Mouse (Mus musculus): ENCODE results near the gene Bmf. TPM values are rescaled to one million over a fixed set of nuclear protein-coding genes. Genes with fewer than 3 reads are reported as not detected.

Bmf gene
- polyA plus RNA-seq, 1 experiment from 2014 or later: 4.1 TPM

DNA sequence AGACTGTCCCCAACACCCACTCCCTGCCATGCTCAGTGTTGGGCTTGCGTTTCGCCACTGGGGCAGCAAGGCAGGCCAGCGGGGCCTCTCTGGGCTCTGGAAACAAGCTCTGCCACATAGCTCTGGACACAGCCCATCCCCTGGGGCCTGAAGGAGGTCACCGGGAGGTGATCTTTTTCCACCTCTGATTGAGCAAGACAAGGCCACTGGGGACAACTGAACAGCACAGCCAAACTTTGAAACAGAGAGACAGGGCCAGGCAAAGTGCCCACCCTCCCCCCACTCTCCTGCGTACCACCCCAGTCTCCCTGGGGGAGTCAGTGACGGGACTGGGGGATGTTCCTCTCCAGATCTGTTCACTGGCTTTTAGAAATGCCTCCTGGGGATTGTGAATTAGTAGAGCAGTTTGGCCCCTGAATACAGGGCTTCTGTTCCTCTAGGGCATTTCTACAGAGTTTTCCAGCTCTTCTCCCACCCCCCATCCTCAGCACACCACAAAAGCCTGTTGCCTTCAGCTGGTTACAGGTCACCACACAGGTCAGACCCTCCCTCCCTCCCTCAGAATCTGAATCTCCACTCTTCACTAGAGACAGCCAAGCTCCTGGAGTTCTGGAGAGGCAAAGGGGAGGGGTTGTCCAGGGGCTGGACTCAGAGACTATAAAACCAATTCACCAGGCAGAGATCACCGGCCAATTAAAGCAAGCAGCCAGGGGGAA, 19.9 kb downstream of the Bmf start:
- ATAC-seq (ENCODE audit: insufficient number of reproducible peaks, insufficient read depth, low FRiP score, low TSS enrichment, low read depth): no peak
- peaks cover 8% of the 10 kb centered on the region for H3K36me3 ChIP-seq
- no peaks in the 10 kb centered on the region for H3K9me3 ChIP-seq
- peak overlapping the region; percentile 40; the same call in 1 of the 2 replicates for H3K9ac ChIP-seq
- WGBS: 8% methylated on average over 7 of the region's 7 CpGs
- H3K4me1 ChIP-seq: peaks cover 54% of the 10 kb centered on the region
- H3K27me3 ChIP-seq: no peaks in the 10 kb centered on the region
- H3K4me3 ChIP-seq: no peak overlapping the region
- H3K4me2 ChIP-seq: no peak overlapping the region
- H3K27ac ChIP-seq: peak overlapping the region; percentile 51; the same call in 1 of the 2 replicates

DNA sequence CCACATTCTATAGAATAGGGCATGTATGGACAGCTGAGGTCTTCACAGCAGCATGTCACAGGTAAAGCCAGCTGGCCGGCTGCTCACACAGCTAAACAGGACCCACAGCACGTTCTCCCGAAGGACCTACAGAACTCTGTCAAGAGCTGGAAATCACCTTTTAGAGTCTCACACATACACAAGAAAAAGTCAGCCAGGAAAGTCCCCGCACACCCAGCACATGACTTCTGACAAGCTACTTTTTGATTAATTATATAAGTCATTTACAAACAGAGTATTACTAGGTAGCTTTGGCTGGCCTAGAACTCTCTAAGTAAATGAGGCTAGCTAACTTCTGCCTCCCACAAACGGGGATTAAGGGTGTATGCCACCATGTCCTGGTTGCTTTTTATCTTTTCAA, 22.9 kb downstream of the Bmf start:
- Histone ChIP-seq H3K4me2 (no peak overlapping the region), H3K4me1 (peaks cover 50% of the 10 kb centered on the region), H3K27ac (no peak overlapping the region), H3K4me3 (no peak overlapping the region), H3K36me3 (peaks cover 3% of the 10 kb centered on the region), H3K27me3 (no peaks in the 10 kb centered on the region), H3K9me3 (no peaks in the 10 kb centered on the region), H3K9ac (no peak overlapping the region)
- WGBS: 84% methylated on average over 5 of the region's 5 CpGs
- ATAC-seq (ENCODE audit: insufficient number of reproducible peaks, insufficient read depth, low FRiP score, low TSS enrichment, low read depth): no peak

DNA sequence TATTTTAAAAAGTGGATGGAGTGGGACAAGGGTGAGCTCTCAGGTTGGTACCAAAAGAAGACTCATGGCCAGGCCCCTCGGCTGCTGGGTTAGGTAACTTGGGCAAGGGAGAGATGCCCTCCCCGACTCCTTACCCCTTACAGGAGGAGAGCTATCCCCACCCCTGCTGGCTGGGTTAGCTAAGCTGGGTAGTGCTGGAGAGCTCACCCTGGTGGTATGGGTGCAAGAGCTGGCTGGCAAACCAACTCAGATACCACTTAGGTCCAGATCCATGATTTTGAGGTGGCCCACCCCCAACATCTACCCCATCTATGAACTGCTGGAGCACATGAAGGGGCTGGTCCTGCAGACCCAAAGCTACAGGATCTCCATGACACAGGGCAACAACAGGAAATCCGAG, 24.7 kb downstream of the Bmf start:
- Histone ChIP-seq H3K36me3 (no peaks in the 10 kb centered on the region), H3K27ac (no peak overlapping the region), H3K4me2 (no peak overlapping the region), H3K4me1 (peaks cover 45% of the 10 kb centered on the region), H3K9me3 (no peaks in the 10 kb centered on the region), H3K27me3 (no peaks in the 10 kb centered on the region), H3K4me3 (no peak overlapping the region), H3K9ac (no peak overlapping the region)
- 78% methylated on average over 3 of the region's 3 CpGs for WGBS
- no peak for ATAC-seq (ENCODE audit: insufficient number of reproducible peaks, insufficient read depth, low FRiP score, low TSS enrichment, low read depth)

DNA sequence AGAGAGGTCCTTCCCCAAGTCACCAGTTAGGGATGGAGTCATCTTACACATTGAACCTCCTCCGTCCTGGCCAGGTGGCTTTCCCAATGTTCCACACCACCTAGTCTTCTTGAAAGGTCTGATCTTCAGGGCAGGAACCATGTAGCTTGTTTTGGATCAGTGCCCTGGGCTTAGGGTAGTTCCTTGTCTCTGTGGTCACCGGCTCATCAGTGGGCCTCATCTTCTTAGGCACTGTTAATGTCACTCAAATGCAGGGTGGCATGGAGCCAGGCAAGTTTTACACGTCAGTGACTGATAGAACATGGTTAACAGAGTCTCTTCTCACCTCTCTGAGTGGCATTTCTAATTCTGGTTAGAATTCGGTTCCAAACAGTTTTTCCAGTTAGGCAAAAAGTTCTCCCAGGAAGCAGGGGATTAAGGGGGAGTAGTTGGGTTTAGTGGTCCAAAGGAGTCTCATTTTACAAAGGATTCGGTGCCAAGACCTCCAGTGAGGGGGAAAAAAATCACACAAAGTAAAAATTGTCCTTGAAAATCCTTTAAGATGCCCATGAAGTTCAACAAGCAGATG, 26.2 kb downstream of the Bmf start:
- no peaks in the 10 kb centered on the region for H3K27me3 ChIP-seq

DNA sequence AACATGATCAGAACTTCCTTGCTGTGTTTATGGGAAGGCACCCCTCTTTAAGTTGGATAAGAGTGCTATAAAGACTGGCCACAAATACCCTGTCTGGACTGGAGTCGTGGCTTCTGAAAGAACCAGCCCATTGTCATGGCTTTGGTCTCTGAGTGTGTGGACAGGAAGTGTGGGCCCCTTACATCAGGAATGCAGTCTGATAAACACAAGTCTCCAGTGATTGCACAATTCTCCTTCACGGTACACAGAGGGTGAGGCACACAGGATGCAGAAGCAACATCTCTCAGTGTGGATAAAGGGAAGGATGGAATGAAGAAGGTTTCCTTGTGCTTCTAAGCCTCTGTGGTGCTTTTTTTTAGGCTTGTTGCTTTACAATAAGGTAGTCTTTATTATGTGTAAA, 27.2 kb downstream of the Bmf start:
- no peak overlapping the region for H3K4me3 ChIP-seq
- H3K9ac ChIP-seq: no peak overlapping the region
- peaks cover 47% of the 10 kb centered on the region for H3K4me1 ChIP-seq
- H3K9me3 ChIP-seq: no peaks in the 10 kb centered on the region
- H3K4me2 ChIP-seq: no peak overlapping the region
- no peak for ATAC-seq (ENCODE audit: insufficient number of reproducible peaks, insufficient read depth, low FRiP score, low TSS enrichment, low read depth)
- no peaks in the 10 kb centered on the region for H3K36me3 ChIP-seq
- WGBS: 20% methylated on average over 2 of the region's 2 CpGs
- 0 out of 2 replicates have a peak overlapping the region, but pooled peaks have one; percentile 12 for H3K27ac ChIP-seq
- no peaks in the 10 kb centered on the region for H3K27me3 ChIP-seq

More for the DNA sequence above, 26.2 kb downstream of the Bmf start:
- no peaks in the 10 kb centered on the region for H3K36me3 ChIP-seq
- H3K4me1 ChIP-seq: peaks cover 47% of the 10 kb centered on the region
- no peak overlapping the region for H3K4me2 ChIP-seq
- no peak for ATAC-seq (ENCODE audit: insufficient number of reproducible peaks, insufficient read depth, low FRiP score, low TSS enrichment, low read depth)
- H3K4me3 ChIP-seq: no peak overlapping the region
- no peak overlapping the region for H3K9ac ChIP-seq
- peak overlapping the region; percentile 29; the same call in 1 of the 2 replicates for H3K27ac ChIP-seq
- no peaks in the 10 kb centered on the region for H3K9me3 ChIP-seq
- 34% methylated on average over 5 of the region's 5 CpGs for WGBS

DNA sequence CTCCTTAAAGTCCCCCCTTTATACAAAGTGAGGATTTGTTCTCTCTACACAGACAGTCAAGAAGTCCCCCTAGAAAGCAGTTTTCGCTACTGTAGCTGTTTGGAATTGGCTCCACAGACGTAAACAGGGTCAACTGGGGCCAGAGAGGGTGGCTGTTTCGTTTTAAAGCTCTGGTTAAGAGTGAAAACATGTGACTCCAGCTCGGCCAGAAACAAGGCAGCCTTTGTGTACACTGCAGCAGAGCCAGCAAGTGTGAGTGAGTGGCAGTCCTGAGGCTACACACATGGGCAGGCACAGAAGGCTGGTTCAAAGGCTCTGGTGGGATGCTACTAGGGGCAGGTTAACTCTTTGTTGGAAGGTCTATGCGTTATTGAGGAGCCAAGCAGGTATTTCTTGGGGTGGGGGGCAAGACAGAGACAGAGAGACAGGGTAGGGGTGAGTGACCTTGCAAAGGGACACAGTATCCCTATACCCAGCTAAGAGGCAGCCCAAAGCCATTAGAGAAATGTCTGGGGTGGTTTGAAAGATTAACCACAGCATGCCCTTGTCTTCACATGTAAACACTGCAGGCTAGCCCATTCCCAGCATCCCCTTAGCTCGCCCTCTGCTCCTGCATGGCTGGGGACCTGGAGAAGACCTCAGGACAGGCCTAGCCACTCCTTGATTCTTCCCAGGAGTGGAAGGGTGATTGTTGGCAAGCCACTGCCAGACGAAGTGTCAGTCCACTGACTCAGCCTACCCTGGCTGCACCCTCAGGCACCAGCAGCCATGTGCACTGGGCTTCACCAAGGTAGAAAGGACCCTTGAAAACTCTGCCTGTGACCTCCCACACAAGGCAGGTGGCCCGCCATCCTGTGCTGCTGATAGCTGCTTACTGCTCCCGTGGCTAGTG, 29.2 kb downstream of the Bmf start:
- H3K36me3 ChIP-seq: no peaks in the 10 kb centered on the region
- peak overlapping the region; percentile 84 for H3K27ac ChIP-seq
- peak overlapping the region; percentile 16; the same call in 1 of the 2 replicates for H3K9ac ChIP-seq
- peaks cover 47% of the 10 kb centered on the region for H3K4me1 ChIP-seq
- ATAC-seq (ENCODE audit: insufficient number of reproducible peaks, insufficient read depth, low FRiP score, low TSS enrichment, low read depth): peak; percentile 84
- H3K27me3 ChIP-seq: no peaks in the 10 kb centered on the region
- H3K4me2 ChIP-seq: no peak overlapping the region
- H3K9me3 ChIP-seq: no peaks in the 10 kb centered on the region
- H3K4me3 ChIP-seq: no peak overlapping the region
- 25% methylated on average over 9 of the region's 9 CpGs for WGBS

DNA sequence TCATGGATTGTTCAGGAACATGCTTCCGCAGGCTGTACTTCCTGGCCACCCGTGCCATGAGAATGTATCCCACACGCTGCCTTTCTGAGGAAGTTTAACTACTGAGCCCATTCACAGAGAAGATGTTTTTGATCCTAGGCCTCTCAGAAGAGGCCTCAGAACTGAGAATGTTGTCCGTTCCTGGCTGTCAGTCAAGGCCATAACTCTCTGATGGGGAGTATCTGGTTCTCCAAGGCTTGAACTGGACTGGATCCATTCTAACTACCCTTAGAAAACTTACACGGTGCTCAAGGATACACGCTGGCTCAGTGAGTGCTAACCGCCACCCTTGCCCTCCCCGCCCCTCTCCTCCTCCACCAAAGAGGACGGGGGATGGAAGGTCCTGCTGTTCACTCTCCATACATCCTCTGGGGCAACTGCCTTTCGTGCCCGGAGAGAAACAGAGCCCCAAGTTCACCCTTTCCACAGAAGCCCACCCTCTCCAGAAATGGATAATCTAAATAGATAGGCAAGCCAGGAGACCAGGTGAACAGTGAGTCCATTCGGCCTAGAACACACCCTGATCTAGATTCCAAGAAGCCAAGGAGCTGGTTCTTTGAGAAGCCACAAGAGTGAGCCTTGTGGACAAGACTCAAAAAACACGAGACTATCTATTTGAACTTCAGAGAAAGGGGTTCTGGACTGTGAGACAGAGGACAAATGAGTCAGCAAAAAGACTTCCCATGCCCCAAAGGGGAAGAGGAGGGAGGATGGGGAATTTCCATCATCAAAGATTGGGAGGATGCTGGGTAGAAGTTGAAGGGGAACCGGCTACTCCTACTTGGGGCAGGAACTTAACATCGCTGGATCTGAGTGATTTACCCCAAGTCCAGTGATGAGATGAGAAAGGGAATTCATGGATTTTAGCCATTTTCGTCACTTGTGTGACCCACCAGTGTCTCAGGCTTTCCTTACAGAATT, 36.8 kb downstream of the Bmf start:
- WGBS: 78% methylated on average over 16 of the region's 16 CpGs
- Histone ChIP-seq H3K4me3 (no peak overlapping the region), H3K4me2 (no peak overlapping the region), H3K36me3 (no peaks in the 10 kb centered on the region), H3K27ac (peak overlapping the region; percentile 39; the same call in 1 of the 2 replicates), H3K27me3 (no peaks in the 10 kb centered on the region), H3K9ac (no peak overlapping the region), H3K9me3 (no peaks in the 10 kb centered on the region), H3K4me1 (peaks cover 27% of the 10 kb centered on the region)
- ATAC-seq (ENCODE audit: insufficient number of reproducible peaks, insufficient read depth, low FRiP score, low TSS enrichment, low read depth): no peak

DNA sequence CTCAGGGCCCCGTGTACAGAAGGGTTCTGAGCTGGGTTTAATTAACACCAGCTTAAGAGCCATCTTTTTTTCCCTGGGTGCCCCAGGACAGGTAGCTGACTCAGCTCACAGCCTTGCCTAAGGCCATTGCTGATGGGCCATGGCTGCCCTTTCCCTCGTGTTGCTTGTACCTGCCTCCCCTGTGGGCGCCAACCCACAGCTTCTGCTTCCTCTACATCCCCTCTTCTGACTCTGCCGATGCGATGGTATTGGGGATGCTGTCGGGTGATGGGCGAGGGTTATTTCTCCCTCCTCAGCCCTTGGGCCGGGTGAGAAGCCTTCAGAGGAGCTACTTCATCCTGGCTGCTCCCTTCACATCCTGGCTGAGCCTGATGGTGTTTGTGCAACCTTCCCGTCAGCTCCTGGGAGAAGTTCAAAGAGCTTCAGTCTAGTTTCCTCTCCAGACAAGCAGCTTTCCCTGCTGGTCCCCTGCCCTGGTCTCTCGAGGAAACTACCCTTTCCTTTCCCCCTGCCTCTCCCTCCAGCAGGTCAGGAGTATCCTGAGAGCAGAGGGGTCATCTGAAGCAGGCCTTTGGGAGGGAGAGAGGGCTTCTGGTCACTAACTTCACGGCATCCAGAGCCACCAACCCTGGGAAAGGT, 37.6 kb downstream of the Bmf start:
- no peak overlapping the region for H3K4me2 ChIP-seq
- H3K4me1 ChIP-seq: peaks cover 27% of the 10 kb centered on the region
- 47% methylated on average over 11 of the region's 11 CpGs for WGBS
- no peaks in the 10 kb centered on the region for H3K36me3 ChIP-seq
- no peak overlapping the region for H3K9ac ChIP-seq
- ATAC-seq (ENCODE audit: insufficient number of reproducible peaks, insufficient read depth, low FRiP score, low TSS enrichment, low read depth): no peak
- no peak overlapping the region for H3K4me3 ChIP-seq
- H3K27ac ChIP-seq: peak overlapping the region; percentile 39; the same call in 1 of the 2 replicates
- H3K27me3 ChIP-seq: no peaks in the 10 kb centered on the region
- no peaks in the 10 kb centered on the region for H3K9me3 ChIP-seq

DNA sequence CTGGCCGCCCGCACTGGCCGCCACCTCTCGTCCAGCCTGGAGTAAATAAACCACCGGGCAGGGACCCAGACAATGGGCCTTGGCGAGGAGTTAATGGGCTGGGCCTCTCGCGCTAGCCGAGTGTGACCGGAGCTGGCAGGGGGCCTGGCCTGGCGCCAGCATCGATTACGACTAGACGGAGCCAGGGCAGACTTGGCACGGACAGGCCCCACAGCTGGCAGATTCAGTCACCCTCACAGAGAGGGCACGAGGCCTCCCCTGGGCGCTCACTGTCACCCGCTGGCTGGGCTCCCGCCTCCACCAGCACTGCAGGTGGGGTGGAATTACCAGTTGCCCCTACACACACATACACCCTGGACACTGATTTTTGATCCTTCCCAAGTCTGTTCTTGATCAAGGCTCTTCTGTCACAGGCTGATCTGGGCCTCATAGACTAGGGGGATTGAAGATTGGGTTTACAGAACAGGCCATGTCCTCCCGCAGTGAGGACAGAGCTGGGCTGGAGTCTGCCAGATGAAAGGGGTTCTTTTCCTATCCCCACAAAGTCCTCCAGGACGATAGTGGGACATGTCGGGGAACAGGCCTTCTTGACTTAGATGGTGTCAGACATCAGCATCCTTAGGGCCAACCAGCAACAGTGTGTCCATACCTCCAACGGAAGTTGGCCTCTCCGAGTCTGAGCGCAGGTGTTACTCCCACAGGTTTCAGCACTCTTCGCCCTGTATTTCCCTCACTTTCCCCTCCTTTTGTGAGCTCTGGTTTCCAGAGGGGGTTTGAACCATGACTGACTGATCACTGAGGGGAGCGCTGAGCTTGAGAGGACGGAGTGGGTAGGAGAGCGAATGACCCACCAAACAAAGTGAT, 38.8 kb downstream of the Bmf start:
- Histone ChIP-seq H3K27ac (peak overlapping the region; percentile 79), H3K27me3 (no peaks in the 10 kb centered on the region), H3K4me2 (peak overlapping the region; percentile 22), H3K4me1 (peaks cover 27% of the 10 kb centered on the region), H3K4me3 (no peak overlapping the region), H3K9ac (peak overlapping the region; percentile 46; the same call in 1 of the 2 replicates), H3K9me3 (no peaks in the 10 kb centered on the region), H3K36me3 (no peaks in the 10 kb centered on the region)
- 40% methylated on average over 29 of the region's 29 CpGs for WGBS
- ATAC-seq (ENCODE audit: insufficient number of reproducible peaks, insufficient read depth, low FRiP score, low TSS enrichment, low read depth): peak; percentile 84

Measured in embryonic facial prominence, embryonic 13.5 days (tissue).